Mouse (Mus musculus) gastrocnemius, postnatal 25 days (tissue): ENCODE results near the gene Rgs17. TPM values are rescaled to one million over a fixed set of nuclear protein-coding genes. Genes with fewer than 3 reads are reported as not detected.

Source experiments
- DNase-seq: peaks from one replicate; pipeline ENCODE4 v3.0.0; 2022
- total RNA-seq, 2 experiments: library from RNA; stranded (reverse); gene quantifications; 1 replicate in 1 of 2; 2 replicates in 1 of 2; pipeline ENCODE4 v1.2.3; 2021

Rgs17 gene
- total RNA-seq, 2 experiments from 2014 or later, result 0.05 to 0.28 TPM

DNA sequence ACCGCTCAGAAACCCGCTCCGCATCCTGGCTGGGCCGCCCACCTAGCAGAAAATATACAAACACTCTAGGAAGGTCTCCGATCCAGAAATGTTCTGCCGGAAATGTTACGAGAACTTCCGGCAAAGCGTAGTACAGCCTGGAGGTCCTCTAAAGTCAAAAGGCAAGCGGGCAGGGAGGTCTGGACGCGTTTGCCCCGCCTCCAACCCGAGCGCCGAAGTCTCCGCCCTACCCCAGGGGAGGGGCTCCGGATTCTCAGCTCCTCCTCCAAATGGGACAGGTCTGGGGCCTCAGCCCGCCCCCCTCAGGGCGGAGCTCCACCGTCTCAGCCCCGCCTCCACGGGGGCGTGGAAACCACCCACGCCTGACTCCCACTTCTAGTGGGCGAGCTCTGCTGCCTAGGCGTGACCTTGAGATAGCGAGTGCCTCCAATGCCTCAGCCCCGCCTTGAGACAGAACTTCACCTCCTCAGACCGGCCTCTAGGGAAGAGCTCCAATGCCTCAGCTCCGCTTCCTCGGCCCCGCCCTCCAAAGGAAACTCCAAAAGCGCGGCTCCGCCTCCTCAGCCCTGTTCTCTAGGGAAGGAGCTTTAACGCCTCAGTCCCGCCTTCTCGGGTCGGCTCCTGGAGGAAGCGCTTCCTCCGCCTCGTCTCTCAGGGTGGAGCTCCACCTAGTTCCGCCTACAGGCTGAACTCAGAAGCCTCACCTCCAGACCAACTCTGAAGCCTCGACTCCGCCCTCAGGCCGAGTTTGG is 98.3 kb downstream of the Rgs17 start, which contains the start of gene Mtrf1l:
Mtrf1l (minus strand) TSS at position 171 of the 752 bp plus-strand sequence.
- DNase-seq, result peak; percentile 98

DNA sequence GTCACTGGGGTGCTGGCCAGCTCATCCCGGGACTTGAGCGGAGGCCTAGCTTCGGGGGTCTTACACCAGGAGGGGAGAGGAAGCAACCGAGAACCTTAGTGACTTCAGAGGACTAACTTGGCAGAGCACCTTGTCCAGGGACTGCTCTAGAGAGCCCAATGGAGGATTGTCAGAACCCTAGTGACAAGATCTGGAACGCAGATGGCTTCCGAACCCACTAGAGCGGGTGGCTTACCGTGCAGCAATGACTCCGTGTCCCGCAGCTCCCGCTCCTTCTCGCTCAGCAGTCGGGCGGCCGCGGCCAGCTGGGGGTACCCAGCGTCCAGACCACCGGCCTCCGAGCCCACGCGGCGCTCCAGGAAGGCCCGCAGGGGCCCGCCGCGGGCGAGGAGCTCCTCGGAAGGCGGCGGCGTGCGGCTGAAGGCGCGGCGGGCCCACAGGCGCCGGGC is 98.9 kb downstream of the Rgs17 start:
- no peak for DNase-seq

DNA sequence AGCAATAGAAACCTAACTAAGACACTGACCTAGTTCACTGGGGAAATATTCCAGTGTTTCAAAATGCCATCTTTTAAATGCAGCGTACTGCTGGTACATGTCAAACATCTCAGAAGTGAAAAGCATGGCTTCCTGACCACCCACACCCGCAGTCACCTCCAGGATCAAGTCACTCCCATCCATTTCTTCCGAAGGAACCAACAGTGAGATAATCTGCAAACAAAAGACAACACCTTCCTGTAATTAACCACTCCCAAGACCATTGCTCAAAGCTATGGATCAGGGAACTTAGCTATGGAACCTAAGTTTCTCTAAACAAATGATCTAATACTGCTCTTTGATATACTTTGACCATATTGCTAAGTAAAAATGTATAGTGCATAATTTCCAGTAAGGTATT is 103.4 kb downstream of the Rgs17 start:
- no peak for DNase-seq

DNA sequence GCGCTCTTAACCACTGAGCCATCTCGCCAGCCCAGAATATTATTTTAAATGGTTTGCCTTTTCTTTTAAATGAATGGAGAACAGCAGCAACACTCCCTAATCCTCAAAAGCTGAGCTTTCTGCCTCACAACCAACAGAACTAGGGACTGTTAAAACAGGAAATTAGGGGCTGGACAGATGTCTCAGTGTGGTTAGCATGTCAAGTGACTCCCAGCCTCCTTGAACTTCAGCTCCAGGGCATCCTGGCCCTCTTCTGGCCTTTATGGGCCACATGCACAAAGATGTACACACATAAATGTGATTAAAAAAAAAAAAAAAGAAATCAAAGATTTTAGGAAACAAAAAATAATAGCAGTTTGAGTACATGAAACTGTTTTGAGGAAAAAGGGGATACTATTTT is 106.2 kb downstream of the Rgs17 start:
- no peak for DNase-seq

DNA sequence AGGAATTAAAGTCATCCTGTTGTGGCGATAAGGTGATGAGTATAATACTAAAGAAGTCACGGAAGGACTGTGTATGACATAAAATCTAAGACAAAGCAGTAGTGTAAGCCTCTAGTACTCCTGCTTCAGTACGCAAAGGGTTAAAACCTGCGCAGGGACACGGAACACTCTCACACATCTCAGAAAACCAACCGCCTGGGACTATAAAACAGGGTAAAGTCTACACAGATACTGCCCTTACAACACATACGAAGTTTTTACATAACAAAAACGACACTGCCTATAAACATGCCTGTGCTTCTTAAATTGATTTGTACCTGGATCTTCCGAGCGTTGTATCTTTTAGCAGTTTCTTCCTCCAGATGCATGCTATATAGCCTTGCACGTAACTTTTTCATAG is 108.5 kb downstream of the Rgs17 start:
- no peak for DNase-seq

- DNase-seq, result no peak
These were observed 114.5 kb downstream of the Rgs17 start for GRCm38 (mm10) chr10:5807683-5808082.

GRCm38 (mm10) chr10:5806996-5807395 is 115.2 kb downstream of the Rgs17 start:
- no peak for DNase-seq

DNA sequence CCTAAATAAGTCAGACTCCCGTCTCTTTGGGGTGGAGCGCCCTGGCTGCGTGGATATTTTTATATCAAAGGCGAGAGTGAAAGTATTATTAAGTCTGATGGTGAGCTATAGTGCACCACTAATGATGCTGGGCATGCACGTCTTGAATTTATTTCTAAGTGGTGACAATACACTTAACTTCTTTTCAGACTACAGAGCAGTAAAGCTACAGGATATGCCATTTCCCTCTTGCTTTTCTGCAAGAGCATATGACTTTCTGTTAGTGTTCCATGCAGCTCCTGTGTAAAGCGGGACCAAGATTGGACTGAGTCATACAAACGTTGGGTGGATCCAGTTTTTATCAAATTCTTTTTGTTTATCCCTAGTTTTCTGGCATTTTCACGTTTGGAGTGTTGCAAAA is 115.8 kb downstream of the Rgs17 start:
- no peak for DNase-seq

- peak; percentile 96 for DNase-seq
These were observed 116.4 kb downstream of the Rgs17 start for GRCm38 (mm10) chr10:5805731-5806307.

- DNase-seq, result peak; percentile 99
These were observed 116.9 kb downstream of the Rgs17 start, which contains the start of gene Fbxo5 for GRCm38 (mm10) chr10:5805243-5805730. TSS of gene Fbxo5 (minus strand) at chr10:5805600.

- no peak for DNase-seq
These were observed 117.5 kb downstream of the Rgs17 start for GRCm38 (mm10) chr10:5804691-5805156.

- no peak for DNase-seq
These were observed 118.5 kb downstream of the Rgs17 start for GRCm38 (mm10) chr10:5803739-5804138.

DNA sequence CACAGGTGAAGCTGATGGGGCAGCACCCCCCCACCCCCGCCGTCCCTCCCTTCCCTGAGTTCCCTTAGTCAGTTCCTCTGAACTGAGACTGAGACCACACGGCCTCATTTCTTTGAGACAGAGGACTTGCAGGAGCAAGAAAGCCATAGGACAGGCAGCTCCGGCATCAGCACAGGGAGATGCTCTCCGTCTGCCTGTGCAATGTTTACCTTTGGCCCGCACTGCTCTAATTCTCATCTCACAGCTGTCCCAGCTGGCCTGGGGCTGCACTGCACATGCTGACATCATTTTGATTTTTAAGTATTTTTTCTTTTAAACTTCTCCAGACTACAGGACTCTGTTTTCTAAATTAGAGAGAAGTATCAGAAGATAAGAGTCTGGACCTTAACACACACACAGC is 119.3 kb downstream of the Rgs17 start:
- no peak for DNase-seq

- DNase-seq, result no peak
These were observed 121.7 kb downstream of the Rgs17 start for GRCm38 (mm10) chr10:5800490-5800889.

- DNase-seq, result no peak
These were observed 124.1 kb downstream of the Rgs17 start for GRCm38 (mm10) chr10:5798069-5798468.

GRCm38 (mm10) chr10:5790657-5791056 is 131.5 kb downstream of the Rgs17 start:
- DNase-seq, result no peak

- no peak for DNase-seq
These were observed 135.3 kb downstream of the Rgs17 start for GRCm38 (mm10) chr10:5786923-5787322.

Other genes starting within 250 kb of the Rgs17 start
- gene Fbxo5, start 116.8 kb downstream of the Rgs17 start, total RNA-seq, result under 1 TPM; 0.59 to 0.64 TPM
- 1 to 10 TPM; 5.6 to 7.3 TPM for gene Mtrf1l, start 98.5 kb downstream of the Rgs17 start, total RNA-seq